Mouse (Mus musculus) stomach, postnatal 0 days (tissue): ENCODE data around the gene Sdhaf1.

Experiments
- CTCF ChIP-seq: IDR thresholded peaks from 2 replicates; pipeline ENCODE4 v1.5.1; 2016; ENCODE audit warnings: antibody characterized with exemption, low read depth, mild to moderate bottlenecking, moderate library complexity
- EP300 ChIP-seq: optimal IDR thresholded peaks from 2 replicates; pipeline ENCODE3; 2016; ENCODE audit warnings: antibody characterized with exemption

DNA sequence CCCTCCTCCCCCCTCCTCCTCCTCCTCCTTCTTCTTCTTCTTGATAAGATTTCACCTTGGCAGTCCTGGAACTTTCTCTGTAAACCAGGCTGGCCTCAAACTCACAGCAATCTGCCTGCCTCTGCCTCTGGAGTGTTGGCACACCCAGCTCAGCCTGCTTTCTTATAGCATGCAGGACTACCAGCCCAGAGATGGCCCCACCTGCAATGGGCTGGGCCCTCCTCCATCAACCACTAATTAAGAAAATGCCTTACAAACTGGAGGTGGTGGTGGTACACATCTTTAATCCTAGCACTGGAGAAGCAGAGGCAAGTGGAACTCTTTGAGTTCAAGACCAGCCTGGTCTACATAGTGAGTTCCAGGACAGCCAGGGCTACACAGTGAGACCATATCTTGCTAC is 2.7 kb upstream of the Sdhaf1 start:
- TF ChIP-seq EP300 = no peak
- no peak for TF ChIP-seq CTCF
